Mouse (Mus musculus): ENCODE data around the gene Ccdc149.

GRCm38 (mm10) chr5:52370901-52371300 lies 100.4 kb downstream of the Ccdc149 start:
- TF ChIP-seq POLR2A (IDR thresholded peaks at IDR 0.05; ENCODE audit: borderline replicate concordance, extremely low read depth, insufficient read depth, insufficient read length, poor library complexity, severe bottlenecking): no peak
- TF ChIP-seq CTCF (IDR thresholded peaks at IDR 0.05; ENCODE audit: borderline replicate concordance, extremely low read depth, insufficient read depth, insufficient read length): no peak
